Mouse (Mus musculus) forebrain, embryonic 11.5 days (tissue): Measurements from ENCODE around the gene Pdzd2. TPM values are rescaled to one million over a fixed set of nuclear protein-coding genes. Genes with fewer than 3 reads are reported as not detected.

ENCODE experiments used
- ATAC-seq: fragments of 200-750 bp; cut with Nextera tagmentation; replicated peaks from 2 replicates; pipeline ENCODE4 v1.8.0; 2017; ENCODE audit warnings: moderate TSS enrichment; ENCODE audit not compliant: low FRiP score
- DNase-seq: peaks from one replicate; pipeline ENCODE4 v3.0.0-alpha.2; 2017; ENCODE audit warnings: low spot score
- H3K27ac ChIP-seq: fragments of 300-500 bp; sonication (generic); 2 replicates; pipeline ENCODE4 v1.5.1; 2014; ENCODE audit warnings: low read depth, low read length
- H3K27me3 ChIP-seq: fragments of 300-500 bp; sonication (generic); 2 replicates; pipeline ENCODE4 v1.6.1; 2014; ENCODE audit warnings: mild to moderate bottlenecking, low read length, mixed read lengths; ENCODE audit not compliant: control insufficient read depth, insufficient read depth
- H3K36me3 ChIP-seq: fragments of 300-500 bp; sonication (generic); 2 replicates; pipeline ENCODE4 v1.6.1; 2014; ENCODE audit warnings: mild to moderate bottlenecking, low read length, moderate library complexity, mixed read lengths; ENCODE audit not compliant: control insufficient read depth, insufficient read depth
- H3K4me1 ChIP-seq: fragments of 300-500 bp; sonication (generic); replicated peaks from 2 replicates; pipeline ENCODE4 v1.6.1; 2014; ENCODE audit warnings: low read length, mixed read lengths; ENCODE audit not compliant: control insufficient read depth, insufficient read depth
- H3K4me2 ChIP-seq: fragments of 300-500 bp; sonication (generic); 2 replicates; pipeline ENCODE4 v1.6.1; 2014; ENCODE audit warnings: low read depth, mild to moderate bottlenecking, low read length, moderate library complexity, mixed read lengths; ENCODE audit not compliant: severe bottlenecking
- H3K4me3 ChIP-seq: fragments of 300-500 bp; sonication (generic); 2 replicates; pipeline ENCODE4 v1.5.1; 2014; ENCODE audit warnings: low read depth, low read length
- H3K9ac ChIP-seq: fragments of 300-500 bp; sonication (generic); 2 replicates; pipeline ENCODE4 v1.6.1; 2014; ENCODE audit warnings: low read length
- H3K9me3 ChIP-seq: fragments of 300-500 bp; sonication (generic); 2 replicates; pipeline ENCODE4 v1.6.1; 2016; ENCODE audit warnings: low read length, mixed read lengths; ENCODE audit not compliant: control insufficient read depth
- WGBS: fragments of 180-500 bp; shearing (Covaris S2); extraction: QIAGEN DNeasy Blood & Tissue Kit; methylation state at CpG from one replicate; pipeline ENCODE4 v1.1.7; 2014; 5-methylcytosine and 5-hydroxymethylcytosine counted together
- polyA plus RNA-seq: library from polyadenylated mRNA; unstranded; fragments of >200 nt; fragmentation: Nextera tagmentation; extraction: Ambion mirVana; gene quantifications from 2 replicates; pipeline ENCODE4 v1.2.1, GENCODE M21; 2014

Gene Pdzd2
- polyA plus RNA-seq, 1 experiment from 2014 or later: 6.0 TPM

DNA sequence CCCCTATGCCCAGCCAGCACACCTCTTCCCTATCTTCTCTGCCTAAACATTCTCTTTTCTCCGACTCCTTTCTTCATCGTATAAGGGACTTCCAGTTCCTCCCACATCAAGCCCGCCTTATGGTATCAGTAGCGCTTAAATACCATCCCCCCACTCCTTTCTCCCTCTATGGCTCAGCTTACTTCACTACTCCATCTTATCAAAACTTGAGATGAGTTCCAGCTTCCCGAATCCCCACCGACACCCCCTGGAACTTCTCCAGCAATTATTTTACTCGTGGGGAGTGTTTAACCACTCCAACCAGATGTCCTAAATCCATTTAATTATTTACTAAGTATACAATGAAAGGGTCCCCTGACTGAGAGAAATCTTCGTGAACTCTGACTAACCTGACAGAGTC, 179.2 kb downstream of the Pdzd2 start:
- H3K27me3 ChIP-seq: no peaks in the 10 kb centered on the region
- H3K4me3 ChIP-seq: no peak overlapping the region
- ATAC-seq (no peak), DNase-seq (no peak)
- H3K27ac ChIP-seq: no peak overlapping the region
- no peaks in the 10 kb centered on the region for H3K36me3 ChIP-seq
- H3K9me3 ChIP-seq: no peaks in the 10 kb centered on the region
- H3K4me2 ChIP-seq: no peak overlapping the region
- no peak overlapping the region for H3K9ac ChIP-seq
- 76% methylated on average over 8 of the region's 8 CpGs for WGBS
- no peaks in the 10 kb centered on the region for H3K4me1 ChIP-seq

DNA sequence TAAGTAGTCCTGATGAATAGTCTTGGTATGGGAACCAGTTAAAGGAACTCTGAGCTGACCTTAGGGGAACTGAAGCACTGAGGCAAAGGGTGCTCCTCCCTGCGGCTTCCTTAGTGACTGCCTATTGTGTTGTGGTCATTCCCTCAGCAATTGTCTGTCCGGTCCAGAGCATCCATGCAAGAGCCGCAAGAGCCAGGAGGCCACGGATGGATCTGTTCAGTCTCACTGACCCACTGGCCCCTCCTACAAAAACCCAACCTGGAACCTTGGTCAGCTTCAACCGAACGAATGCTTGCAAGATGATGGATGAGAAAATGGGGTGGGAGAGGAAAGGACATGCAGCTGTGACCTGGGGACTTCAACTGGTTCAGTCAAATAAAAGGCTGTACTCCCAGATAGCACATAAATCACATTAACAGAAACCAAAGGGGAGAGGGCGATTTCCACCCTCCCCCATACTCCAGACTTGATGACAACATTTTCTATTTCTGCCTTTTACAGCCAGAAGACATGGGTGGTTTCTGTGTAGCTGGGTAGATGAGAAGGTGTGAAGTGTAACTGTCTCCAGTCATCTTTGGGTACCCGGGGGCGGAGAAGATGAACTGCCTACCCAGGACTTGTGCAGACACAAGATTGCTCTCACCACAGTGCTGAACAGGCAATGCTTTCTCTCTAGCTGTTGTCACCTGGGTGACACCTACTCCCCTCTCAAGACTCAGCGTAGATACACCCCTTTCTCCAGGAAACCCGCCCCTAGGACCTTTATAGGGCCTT, 181.9 kb downstream of the Pdzd2 start:
- Histone ChIP-seq H3K4me2 (no peak overlapping the region), H3K9ac (no peak overlapping the region), H3K9me3 (no peaks in the 10 kb centered on the region), H3K27me3 (no peaks in the 10 kb centered on the region), H3K36me3 (no peaks in the 10 kb centered on the region), H3K4me3 (no peak overlapping the region), H3K27ac (no peak overlapping the region), H3K4me1 (no peaks in the 10 kb centered on the region)
- DNase-seq: no peak
- 84% methylated on average over 11 of the region's 11 CpGs for WGBS
- no peak for ATAC-seq

DNA sequence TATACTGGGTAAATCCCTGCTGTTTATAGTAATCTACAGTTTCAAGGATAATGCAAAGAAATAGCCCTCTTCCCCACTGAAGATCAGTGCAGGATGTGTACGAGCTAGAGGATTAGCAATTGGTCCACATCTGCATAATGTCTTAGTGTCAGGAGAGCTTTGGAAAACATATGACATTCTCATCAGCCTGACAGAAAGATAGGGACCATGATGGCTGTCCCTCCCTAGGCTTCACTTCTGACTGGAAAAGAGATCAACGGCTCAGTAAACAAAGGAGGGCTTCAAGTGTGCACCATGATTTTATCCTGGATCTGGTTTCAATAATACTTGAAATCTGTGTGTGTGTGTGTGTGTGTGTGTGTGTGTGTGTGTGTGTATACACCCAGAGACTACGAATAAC, 186.5 kb downstream of the Pdzd2 start:
- peaks cover 4% of the 10 kb centered on the region; the same call in 1 of the 2 replicates for H3K27me3 ChIP-seq
- H3K36me3 ChIP-seq: no peaks in the 10 kb centered on the region
- no peak overlapping the region for H3K27ac ChIP-seq
- H3K9ac ChIP-seq: no peak overlapping the region
- no peak overlapping the region for H3K4me2 ChIP-seq
- no peak for DNase-seq
- ATAC-seq: no peak
- no peak overlapping the region for H3K4me3 ChIP-seq
- WGBS: 73% methylated on average over 3 of the region's 3 CpGs
- H3K9me3 ChIP-seq: no peaks in the 10 kb centered on the region
- peaks cover 16% of the 10 kb centered on the region for H3K4me1 ChIP-seq

DNA sequence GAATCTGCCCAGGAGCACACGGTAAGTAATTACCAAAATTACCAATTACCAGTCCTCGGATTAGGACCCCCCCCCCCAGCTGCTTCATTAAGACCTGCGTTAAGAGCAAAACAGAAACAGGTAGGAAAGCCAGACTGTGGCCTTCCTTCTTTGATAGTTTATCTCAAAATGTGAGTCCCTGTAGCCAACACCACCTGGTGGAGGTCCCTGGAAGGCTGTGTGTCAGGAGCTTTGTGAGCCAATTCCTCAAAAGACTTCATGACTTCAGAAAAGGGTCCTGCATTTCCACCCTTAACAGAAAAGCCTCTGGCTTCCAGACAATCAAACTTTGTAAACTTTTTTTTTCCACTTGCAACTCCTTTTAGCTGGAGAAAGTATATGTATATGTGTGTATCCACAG, 188.8 kb downstream of the Pdzd2 start:
- Histone ChIP-seq H3K9me3 (no peaks in the 10 kb centered on the region), H3K4me1 (peaks cover 16% of the 10 kb centered on the region), H3K4me2 (no peak overlapping the region), H3K9ac (no peak overlapping the region), H3K36me3 (no peaks in the 10 kb centered on the region), H3K4me3 (no peak overlapping the region), H3K27me3 (peaks cover 4% of the 10 kb centered on the region; the same call in 1 of the 2 replicates), H3K27ac (no peak overlapping the region)
- no peak; the same call in 1 of the 2 replicates for ATAC-seq
- 12% methylated on average over 3 of the region's 3 CpGs for WGBS
- no peak for DNase-seq

DNA sequence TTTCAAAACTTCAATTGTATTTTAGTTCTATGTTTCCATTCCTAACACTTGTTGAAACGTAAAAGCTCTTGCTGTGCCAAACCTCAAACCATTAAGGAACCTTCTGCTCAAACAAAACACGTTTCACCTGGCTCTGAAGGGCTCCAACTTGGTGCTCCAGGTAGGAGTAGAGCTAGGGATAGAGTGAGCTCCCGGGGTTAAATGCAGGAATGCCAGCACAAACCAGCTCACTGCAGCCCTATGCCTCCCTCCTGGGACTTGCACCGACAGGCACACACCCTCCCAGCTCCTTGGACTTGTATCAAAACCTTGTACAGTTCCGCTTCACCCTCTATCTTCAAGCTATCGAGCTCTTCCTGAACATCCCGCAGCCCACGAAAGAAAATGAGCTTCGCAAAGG, 189.3 kb downstream of the Pdzd2 start:
- H3K36me3 ChIP-seq: no peaks in the 10 kb centered on the region
- WGBS: 20% methylated on average over 9 of the region's 9 CpGs
- H3K27ac ChIP-seq: no peak overlapping the region
- peaks cover 16% of the 10 kb centered on the region for H3K4me1 ChIP-seq
- H3K4me3 ChIP-seq: no peak overlapping the region
- DNase-seq: no peak
- ATAC-seq: no peak
- peaks cover 4% of the 10 kb centered on the region; the same call in 1 of the 2 replicates for H3K27me3 ChIP-seq
- no peak overlapping the region for H3K9ac ChIP-seq
- H3K4me2 ChIP-seq: no peak overlapping the region; the same call in 1 of the 2 replicates
- no peaks in the 10 kb centered on the region for H3K9me3 ChIP-seq

DNA sequence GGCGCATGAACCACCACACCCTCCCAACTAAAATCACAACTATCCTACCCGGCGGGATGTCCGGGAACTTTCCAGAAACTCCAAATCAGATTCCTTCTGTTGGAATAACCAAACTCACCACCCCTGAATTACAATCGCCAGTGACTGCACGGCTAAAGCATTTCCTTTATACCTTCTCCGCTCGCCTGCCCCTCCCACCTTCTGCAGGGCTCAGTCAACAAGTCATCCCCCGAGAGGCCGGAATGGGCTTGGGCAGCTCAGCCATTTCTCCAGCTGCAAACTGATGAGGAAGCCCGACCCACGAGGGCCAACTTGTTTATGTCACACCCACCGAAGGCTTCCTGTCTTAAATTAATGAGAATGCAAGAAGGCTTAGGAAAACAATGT, 189.8 kb downstream of the Pdzd2 start:
- 3% methylated on average over 13 of the region's 13 CpGs for WGBS
- Histone ChIP-seq H3K4me2 (peak overlapping the region; percentile 98), H3K9ac (peak overlapping the region; percentile 55; the same call in 1 of the 2 replicates), H3K27me3 (peaks cover 4% of the 10 kb centered on the region; the same call in 1 of the 2 replicates), H3K27ac (0 out of 2 replicates have a peak overlapping the region, but pooled peaks have one; percentile 37), H3K4me1 (peaks cover 16% of the 10 kb centered on the region), H3K9me3 (no peaks in the 10 kb centered on the region), H3K36me3 (no peaks in the 10 kb centered on the region), H3K4me3 (peak overlapping the region; percentile 49)
- ATAC-seq (peak; percentile 52; the same call in 1 of the 2 replicates), DNase-seq (peak; percentile 66)

DNA sequence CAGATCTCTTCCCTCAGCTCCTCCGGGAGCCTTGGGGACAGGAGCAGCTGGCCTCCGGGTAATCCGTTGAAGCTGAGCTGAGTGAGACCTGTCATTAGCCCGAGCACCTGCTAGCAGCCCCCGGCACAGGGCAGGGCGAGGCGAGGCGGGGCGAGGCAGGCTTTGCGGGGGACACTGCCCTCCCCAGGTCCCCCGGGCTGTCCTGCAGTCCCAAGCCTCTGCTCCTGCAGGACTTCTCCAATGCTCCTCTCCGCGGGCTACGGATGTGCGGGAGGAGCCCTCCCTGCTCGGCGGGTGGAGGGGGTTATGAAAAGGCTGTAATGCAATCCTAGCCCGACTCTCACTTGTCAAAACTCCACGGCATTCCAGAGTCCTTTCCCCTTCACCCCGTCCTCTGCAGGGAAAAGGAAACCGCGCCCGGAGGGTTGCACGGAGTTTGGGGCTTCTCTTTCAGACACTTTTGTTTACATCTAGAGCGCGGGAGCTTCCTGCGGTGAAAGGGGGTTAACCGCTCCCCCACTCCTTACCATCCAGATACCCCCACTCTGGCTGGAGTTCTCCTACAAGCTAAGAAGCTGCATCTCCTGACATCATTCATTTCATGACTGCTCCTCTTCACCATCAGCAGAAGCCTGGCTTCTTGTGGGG, 190.3 kb downstream of the Pdzd2 start:
- Histone ChIP-seq H3K9me3 (no peaks in the 10 kb centered on the region), H3K4me1 (peaks cover 16% of the 10 kb centered on the region), H3K9ac (peak overlapping the region; percentile 55), H3K4me3 (peak overlapping the region; percentile 49), H3K27me3 (peaks cover 4% of the 10 kb centered on the region; the same call in 1 of the 2 replicates), H3K36me3 (no peaks in the 10 kb centered on the region), H3K4me2 (peak overlapping the region; percentile 98), H3K27ac (0 out of 2 replicates have a peak overlapping the region, but pooled peaks have one; percentile 37)
- DNase-seq (peak; percentile 69), ATAC-seq (peak; percentile 73)
- 0% methylated on average over 28 of the region's 28 CpGs for WGBS

DNA sequence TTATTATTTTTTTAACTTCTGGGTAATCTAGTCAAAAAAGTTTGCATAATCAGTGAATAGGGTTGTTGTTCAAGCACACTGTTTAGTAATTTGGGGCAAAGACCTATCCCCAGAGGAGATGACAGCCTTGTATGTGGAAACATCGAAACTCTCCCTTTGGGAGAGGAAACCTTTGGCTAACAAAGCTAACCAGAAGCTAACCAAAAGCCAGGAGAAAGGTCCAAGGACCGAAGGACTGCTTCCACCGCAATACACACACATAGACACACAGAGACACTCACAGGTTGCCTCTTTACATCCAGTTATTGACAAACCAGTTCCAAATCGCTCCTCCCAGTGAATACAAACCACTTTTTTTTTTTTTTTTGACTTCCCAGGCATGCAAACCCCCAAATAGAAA, 191.0 kb downstream of the Pdzd2 start:
- Histone ChIP-seq H3K9me3 (no peaks in the 10 kb centered on the region), H3K4me1 (peaks cover 16% of the 10 kb centered on the region), H3K27ac (no peak overlapping the region), H3K36me3 (no peaks in the 10 kb centered on the region), H3K4me2 (peak overlapping the region; percentile 98), H3K9ac (no peak overlapping the region; the same call in 1 of the 2 replicates), H3K4me3 (peak overlapping the region; percentile 49; the same call in 1 of the 2 replicates), H3K27me3 (peaks cover 4% of the 10 kb centered on the region; the same call in 1 of the 2 replicates)
- no peak for DNase-seq
- 38% methylated on average over 4 of the region's 4 CpGs for WGBS
- ATAC-seq: no peak
